17 mouse cellular contexts compared by ENCODE assay signal in genomic region chr17:7929279-7929678, GRCm38 (mm10). TPM values are rescaled to one million over a fixed set of nuclear protein-coding genes. Genes with fewer than 3 reads are reported as not detected.
A peak's percentile ranks its signal among the peaks of the same experiment; 100 is the strongest.
DNase-seq lines count a peak whose midpoint lies in the region; ATAC-seq and TF ChIP-seq lines count a peak whose summit lies in the region.
"Had no signal": no experiment of that assay in that cellular context is flagged by ENCODE, and none has a peak within 500 bp of the region (broad histone marks: within the 10 kb centered on the region; RNA-seq: fewer than 3 reads in every experiment).

No protein-coding gene starts in this region.

- peaks cover 0 to 2% of the 10 kb centered on the region in 2 experiments; a peak in 1 of 4 replicates for H3K4me1 ChIP-seq in liver, embryonic 14.5 days (replicated peaks; ENCODE audit: control insufficient read depth in 2 of 2, insufficient read depth in 2 of 2, low read length in 1 of 2)
- H3K4me1 ChIP-seq in liver, embryonic 12.5 days, result peaks cover 8% of the 10 kb centered on the region; the same call in 1 of the 2 replicates
- H3K4me1 ChIP-seq in ES-Bruce4 (ENCODE audit: control insufficient read depth, insufficient read depth, low read length), result no peaks in the 10 kb centered on the region
- H3K4me1 ChIP-seq: liver, embryonic 15.5 days had no signal

- H3K27me3 ChIP-seq in liver, embryonic 14.5 days (ENCODE audit: control insufficient read depth, insufficient read depth, low read length), result no peaks in the 10 kb centered on the region
- no peaks in the 10 kb centered on the region for H3K27me3 ChIP-seq in liver, embryonic 12.5 days (replicated peaks)
- no peaks in the 10 kb centered on the region for H3K27me3 ChIP-seq in ES-Bruce4 (ENCODE audit: control insufficient read depth, insufficient read depth, low read length, poor library complexity, severe bottlenecking)
- H3K27me3 ChIP-seq: forebrain, embryonic 13.5 days; kidney, embryonic 15.5 days; liver, embryonic 15.5 days; midbrain, embryonic 12.5 days; neural tube, embryonic 13.5 days had no signal

- H3K36me3 ChIP-seq in liver, embryonic 14.5 days (replicated peaks; ENCODE audit: control insufficient read depth, insufficient read depth, low read depth), result no peaks in the 10 kb centered on the region
- H3K36me3 ChIP-seq in liver, embryonic 12.5 days, result no peaks in the 10 kb centered on the region
- no peaks in the 10 kb centered on the region for H3K36me3 ChIP-seq in ES-Bruce4 (ENCODE audit: control insufficient read depth, insufficient read depth, low read length, poor library complexity, severe bottlenecking)
- H3K36me3 ChIP-seq: kidney, embryonic 15.5 days; liver, embryonic 15.5 days; midbrain, embryonic 12.5 days; neural tube, embryonic 13.5 days had no signal

- no peak overlapping the region for H3K4me3 ChIP-seq in liver, embryonic 14.5 days (ENCODE audit: insufficient read depth in 1 of 2, low read depth in 2 of 2, low read length in 2 of 2)
- no peak overlapping the region for H3K4me3 ChIP-seq in liver, embryonic 12.5 days
- peak overlapping the region; percentile 33; the same call in 1 of the 2 replicates for H3K4me3 ChIP-seq in ES-Bruce4 (ENCODE audit: low read depth, low read length)
- H3K4me3 ChIP-seq: forebrain, embryonic 13.5 days; kidney, embryonic 15.5 days; liver, embryonic 15.5 days; midbrain, embryonic 12.5 days; neural tube, embryonic 13.5 days had no signal

- no peaks in the 10 kb centered on the region for H3K9me3 ChIP-seq in liver, embryonic 14.5 days (ENCODE audit: control insufficient read depth, low read length)
- no peaks in the 10 kb centered on the region for H3K9me3 ChIP-seq in liver, embryonic 12.5 days (replicated peaks)
- H3K9me3 ChIP-seq in ES-Bruce4 (replicated peaks; ENCODE audit: control insufficient read depth, insufficient read depth, low read length, poor library complexity, severe bottlenecking), result no peaks in the 10 kb centered on the region
- H3K9me3 ChIP-seq: forebrain, embryonic 13.5 days; kidney, embryonic 15.5 days; liver, embryonic 15.5 days; midbrain, embryonic 12.5 days; neural tube, embryonic 13.5 days had no signal

- 46% methylated on average over 8 of the region's 8 CpGs for WGBS in liver, embryonic 14.5 days (ENCODE audit: insufficient replicate concordance)
- 38% methylated on average over 8 of the region's 8 CpGs for WGBS in liver, embryonic 12.5 days (ENCODE audit: insufficient replicate concordance)

- H3K27ac ChIP-seq in liver, embryonic 14.5 days, result no peak overlapping the region
- H3K27ac ChIP-seq in liver, embryonic 12.5 days, result no peak overlapping the region
- H3K27ac ChIP-seq in ES-Bruce4 (ENCODE audit: insufficient read depth, low read length), result no peak overlapping the region
- H3K27ac ChIP-seq: forebrain, embryonic 13.5 days; kidney, embryonic 15.5 days; liver, embryonic 15.5 days; midbrain, embryonic 12.5 days; neural tube, embryonic 13.5 days had no signal

- no peak for TF ChIP-seq POLR2A in ES-Bruce4 (IDR thresholded peaks at IDR 0.05; ENCODE audit: insufficient read depth, low read length)

- H3K9ac ChIP-seq in liver, embryonic 14.5 days (replicated peaks), result no peak overlapping the region
- no peak overlapping the region for H3K9ac ChIP-seq in liver, embryonic 12.5 days
- H3K9ac ChIP-seq in ES-Bruce4 (ENCODE audit: low read depth, poor library complexity, severe bottlenecking), result peak overlapping the region; percentile 26; the same call in 1 of the 2 replicates
- H3K9ac ChIP-seq: forebrain, embryonic 13.5 days; kidney, embryonic 15.5 days; liver, embryonic 15.5 days; midbrain, embryonic 12.5 days; neural tube, embryonic 13.5 days had no signal

- DNase-seq in embryo, embryonic 10.5 days (ENCODE audit: low spot score), result peak; percentile 44
- no peak for DNase-seq in embryo, embryonic 11 days
- DNase-seq in liver, embryonic 14.5 days (ENCODE audit: low read depth in 3 of 3, low spot score in 3 of 3), result no peak
- no peak for DNase-seq in spleen, postnatal 10 days (ENCODE audit: low spot score in 2 of 2)
- DNase-seq: cerebellum, adult 18-20 months; gastrocnemius, postnatal 36 days; heart, postnatal 36 days; right cerebral cortex, postnatal 14 days had no signal

- no peak overlapping the region for H3K4me2 ChIP-seq in liver, embryonic 14.5 days (ENCODE audit: low read depth)
- H3K4me2 ChIP-seq in liver, embryonic 12.5 days, result no peak overlapping the region
- H3K4me2 ChIP-seq: forebrain, embryonic 13.5 days; kidney, embryonic 15.5 days; liver, embryonic 15.5 days; midbrain, embryonic 12.5 days; neural tube, embryonic 13.5 days had no signal

- TF ChIP-seq CTCF in liver, embryonic 14.5 days (IDR thresholded peaks at IDR 0.05; ENCODE audit: low read depth), result peak; percentile 48
- TF ChIP-seq CTCF in ES-Bruce4 (IDR thresholded peaks at IDR 0.05; ENCODE audit: low read depth, low read length), result peak; percentile 85

- no peak for TF ChIP-seq EP300 in liver, embryonic 14.5 days (IDR thresholded peaks at IDR 0.05; ENCODE audit: low read depth)
- TF ChIP-seq EP300 in ES-Bruce4 (IDR thresholded peaks at IDR 0.05; ENCODE audit: insufficient read depth, low read depth, low read length), result no peak

- no peak for ATAC-seq in liver, embryonic 14.5 days (ENCODE audit: insufficient read depth)
- ATAC-seq in liver, embryonic 12.5 days, result no peak
- ATAC-seq in megakaryocyte progenitor cell, adult 5-6 weeks (replicated peaks; ENCODE audit: poor library complexity), result peak; percentile 47
- ATAC-seq in erythroid progenitor cell, adult 5-6 weeks (replicated peaks; ENCODE audit: low FRiP score, poor library complexity, severe bottlenecking), result no peak
- ATAC-seq: forebrain, embryonic 13.5 days had no signal

RNA-seq across cellular contexts. Expression of gene Tagap, which starts 3.5 kb away (rescaled TPM):
- 0.79 and 0.90 TPM in 2 replicates for polyA plus RNA-seq in liver, embryonic 14.5 days (2012; rRNA removed)
- 1.3 and 1.6 TPM in 2 replicates for polyA plus RNA-seq in liver, embryonic 14.5 days (2014; fragmentation: Nextera tagmentation; extraction: Ambion mirVana)
- polyA plus RNA-seq in liver, embryonic 12.5 days (2016; fragmentation: Nextera tagmentation; extraction: Ambion mirVana), result 0.73 and 1.1 TPM in 2 replicates
- polyA plus RNA-seq in ES-Bruce4 (2011; ENCODE audit: insufficient read depth, insufficient read length, low read depth, missing spikeins), result not detected in 2 replicates
- 24.1 and 30.4 TPM in 2 replicates for total RNA-seq in megakaryocyte progenitor cell, adult 5-6 weeks (2015)
- 16.3 and 26.6 TPM in 2 replicates for total RNA-seq in megakaryocyte progenitor cell, adult 5-6 weeks (2017)
- total RNA-seq in erythroid progenitor cell, adult 5-6 weeks (2015; ENCODE audit: low replicate concordance), result 3.4 and 14.8 TPM in 2 replicates
- 3.1 and 4.4 TPM in 2 replicates for total RNA-seq in erythroid progenitor cell, adult 5-6 weeks (2017; ENCODE audit: low replicate concordance)

RNA-seq across cellular contexts. Expression of gene Rsph3a, which starts 16.1 kb away (rescaled TPM):
- 8.2 and 14.3 TPM in 2 replicates for polyA plus RNA-seq in liver, embryonic 14.5 days (2012; rRNA removed)
- 17.2 and 19.1 TPM in 2 replicates for polyA plus RNA-seq in liver, embryonic 14.5 days (2014; fragmentation: Nextera tagmentation; extraction: Ambion mirVana)
- polyA plus RNA-seq in liver, embryonic 12.5 days (2016; fragmentation: Nextera tagmentation; extraction: Ambion mirVana), result 23.0 and 26.0 TPM in 2 replicates
- polyA plus RNA-seq in ES-Bruce4 (2011; ENCODE audit: insufficient read depth, insufficient read length, low read depth, missing spikeins), result 3.9 and 23.3 TPM in 2 replicates
- total RNA-seq in megakaryocyte progenitor cell, adult 5-6 weeks (2015), result 33.0 and 46.8 TPM in 2 replicates
- 31.1 and 37.6 TPM in 2 replicates for total RNA-seq in megakaryocyte progenitor cell, adult 5-6 weeks (2017)
- total RNA-seq in erythroid progenitor cell, adult 5-6 weeks (2015; ENCODE audit: low replicate concordance), result 27.8 and 39.0 TPM in 2 replicates
- 1.5 and 19.5 TPM in 2 replicates for total RNA-seq in erythroid progenitor cell, adult 5-6 weeks (2017; ENCODE audit: low replicate concordance)
